In the genomic region with DNA sequence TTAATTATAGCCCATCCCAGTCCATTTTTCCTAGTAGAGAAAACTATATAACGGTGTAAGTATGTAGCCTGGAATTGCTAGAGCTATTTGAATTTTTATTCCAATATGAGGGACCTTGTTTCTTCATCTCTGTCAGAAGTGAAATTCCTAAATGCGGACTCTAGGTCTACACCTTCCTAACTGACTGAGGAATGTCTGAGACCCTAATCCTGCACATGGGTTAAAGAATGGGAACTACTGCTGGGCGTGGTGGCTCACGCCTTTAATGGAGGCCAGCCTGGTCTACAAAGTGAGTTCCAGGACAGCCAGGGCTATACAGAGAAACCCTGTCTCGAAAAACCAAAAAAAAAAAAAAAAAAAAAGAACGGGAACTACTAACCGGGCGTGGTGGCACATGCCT, we compare ENCODE assay signal across 10 mouse cellular contexts. TPM values are rescaled to one million over a fixed set of nuclear protein-coding genes. Genes with fewer than 3 reads are reported as not detected.
DNase-seq lines count a peak whose midpoint lies in the region; ATAC-seq and TF ChIP-seq lines count a peak whose summit lies in the region.
"Had no signal": no experiment of that assay in that cellular context is flagged by ENCODE, and none has a peak within 500 bp of the region (broad histone marks: within the 10 kb centered on the region; RNA-seq: fewer than 3 reads in every experiment).

No protein-coding gene starts in this region.

- H3K9ac ChIP-seq in lung, embryonic 16.5 days (ENCODE audit: low read length) = peak overlapping the region; percentile 64; the same call in 1 of the 2 replicates
- H3K9ac ChIP-seq in forebrain, embryonic 14.5 days (ENCODE audit: low read length) = peak overlapping the region; percentile 59
- H3K9ac ChIP-seq in liver, embryonic 12.5 days = 0 out of 2 replicates have a peak overlapping the region, but pooled peaks have one; percentile 3
- H3K9ac ChIP-seq in stomach, postnatal 0 days (ENCODE audit: low read length) = no peak overlapping the region

- no peaks in the 10 kb centered on the region for H3K27me3 ChIP-seq in lung, embryonic 16.5 days (ENCODE audit: control insufficient read depth, insufficient read depth, low read depth, low read length)
- no peaks in the 10 kb centered on the region for H3K27me3 ChIP-seq in forebrain, embryonic 14.5 days (replicated peaks; ENCODE audit: control insufficient read depth, insufficient read depth, low read length)
- H3K27me3 ChIP-seq in liver, embryonic 12.5 days (replicated peaks) = no peaks in the 10 kb centered on the region
- H3K27me3 ChIP-seq in stomach, postnatal 0 days (ENCODE audit: control insufficient read depth, insufficient read depth, low read length) = no peaks in the 10 kb centered on the region

- TF ChIP-seq EP300 in stomach, postnatal 0 days (optimal IDR thresholded peaks at IDR 0.05) = no peak

- TF ChIP-seq CTCF in lung, adult 2 months (IDR thresholded peaks at IDR 0.05; ENCODE audit: insufficient read depth, low read length) = no peak
- TF ChIP-seq CTCF in stomach, postnatal 0 days (IDR thresholded peaks at IDR 0.05; ENCODE audit: low read depth) = no peak

- peak overlapping the region; percentile 95 for H3K27ac ChIP-seq in lung, embryonic 16.5 days (ENCODE audit: low read length)
- H3K27ac ChIP-seq in forebrain, embryonic 14.5 days (ENCODE audit: low read depth, low read length) = peak overlapping the region; percentile 96
- peak overlapping the region; percentile 62 for H3K27ac ChIP-seq in liver, embryonic 12.5 days
- peak overlapping the region; percentile 89 for H3K27ac ChIP-seq in stomach, postnatal 0 days (replicated peaks)

- H3K9me3 ChIP-seq in lung, embryonic 16.5 days (ENCODE audit: control insufficient read depth, low read length) = no peaks in the 10 kb centered on the region
- no peaks in the 10 kb centered on the region for H3K9me3 ChIP-seq in forebrain, embryonic 14.5 days (replicated peaks; ENCODE audit: control insufficient read depth, low read length)
- H3K9me3 ChIP-seq in liver, embryonic 12.5 days (replicated peaks) = no peaks in the 10 kb centered on the region
- H3K9me3 ChIP-seq in stomach, postnatal 0 days (ENCODE audit: control insufficient read depth, low read length) = no peaks in the 10 kb centered on the region

- H3K36me3 ChIP-seq in lung, embryonic 16.5 days (ENCODE audit: control insufficient read depth, insufficient read depth, low read length) = no peaks in the 10 kb centered on the region
- no peaks in the 10 kb centered on the region for H3K36me3 ChIP-seq in forebrain, embryonic 14.5 days (ENCODE audit: control insufficient read depth, insufficient read depth, low read length)
- H3K36me3 ChIP-seq in liver, embryonic 12.5 days = no peaks in the 10 kb centered on the region
- no peaks in the 10 kb centered on the region for H3K36me3 ChIP-seq in stomach, postnatal 0 days (ENCODE audit: control insufficient read depth, insufficient read depth, low read length)

- no peak for TF ChIP-seq POLR2A in lung, adult 2 months (IDR thresholded peaks at IDR 0.05; ENCODE audit: borderline replicate concordance, extremely low read depth, low read depth, low read length)

- peak overlapping the region; percentile 70 for H3K4me2 ChIP-seq in lung, embryonic 16.5 days (ENCODE audit: low read depth, low read length)
- H3K4me2 ChIP-seq in forebrain, embryonic 14.5 days (ENCODE audit: low read length) = peak overlapping the region; percentile 47
- H3K4me2 ChIP-seq in liver, embryonic 12.5 days = peak overlapping the region; percentile 63
- H3K4me2 ChIP-seq in stomach, postnatal 0 days (replicated peaks; ENCODE audit: low read depth) = peak overlapping the region; percentile 56

- no peaks in the 10 kb centered on the region; the same call in 1 of the 2 replicates for H3K4me1 ChIP-seq in lung, embryonic 16.5 days (replicated peaks; ENCODE audit: control insufficient read depth, insufficient read depth, low read length)
- H3K4me1 ChIP-seq in lung, adult 2 months (ENCODE audit: control insufficient read depth, insufficient read depth, low read length) = no peaks in the 10 kb centered on the region
- H3K4me1 ChIP-seq in forebrain, embryonic 14.5 days (ENCODE audit: control insufficient read depth, insufficient read depth, low read length) = no peaks in the 10 kb centered on the region
- peaks cover 10% of the 10 kb centered on the region for H3K4me1 ChIP-seq in liver, embryonic 12.5 days
- H3K4me1 ChIP-seq in stomach, postnatal 0 days (replicated peaks; ENCODE audit: control insufficient read depth, insufficient read depth) = no peaks in the 10 kb centered on the region

- no peak for DNase-seq in lung, adult 2 months
- DNase-seq in forebrain, embryonic 14.5 days (ENCODE audit: low spot score) = no peak
- DNase-seq in stomach, postnatal 0 days (ENCODE audit: low spot score) = no peak
- DNase-seq in adrenal gland, adult 8-10 months = no peak
- DNase-seq in thymus, postnatal 14 days = no peak

- peak overlapping the region; percentile 70 for H3K4me3 ChIP-seq in lung, embryonic 16.5 days (ENCODE audit: low read length)
- H3K4me3 ChIP-seq in lung, adult 2 months (replicated peaks; ENCODE audit: extremely low read depth, low read depth, low read length) = no peak overlapping the region
- peak overlapping the region; percentile 34 for H3K4me3 ChIP-seq in forebrain, embryonic 14.5 days (ENCODE audit: low read depth, low read length)
- H3K4me3 ChIP-seq in liver, embryonic 12.5 days = peak overlapping the region; percentile 51
- peak overlapping the region; percentile 49 for H3K4me3 ChIP-seq in stomach, postnatal 0 days (ENCODE audit: low read depth, low read length)

- no peak for ATAC-seq in lung, embryonic 16.5 days (ENCODE audit: low read depth)
- peak; percentile 11 for ATAC-seq in forebrain, embryonic 14.5 days
- ATAC-seq in liver, embryonic 12.5 days = no peak
- ATAC-seq in stomach, postnatal 0 days (ENCODE audit: low FRiP score, low TSS enrichment) = 0 out of 2 replicates have a peak, but pooled peaks have one; percentile 5

- WGBS in lung, embryonic 16.5 days = 67% methylated on average over 8 of the region's 8 CpGs
- WGBS in lung, adult 2 months = 67% methylated on average over 8 of the region's 8 CpGs
- 57% methylated on average over 8 of the region's 8 CpGs for WGBS in forebrain, embryonic 14.5 days
- 59% methylated on average over 8 of the region's 8 CpGs for WGBS in liver, embryonic 12.5 days (ENCODE audit: insufficient replicate concordance)
- 61% methylated on average over 8 of the region's 8 CpGs for WGBS in stomach, postnatal 0 days

RNA-seq across cellular contexts. Expression of gene Mog, which starts 6.0 kb away (rescaled TPM):
- 0.11 TPM in 1 of 2 replicates, not detected in the other for polyA plus RNA-seq in lung, embryonic 16.5 days (2015; fragmentation: Nextera tagmentation; extraction: Ambion mirVana)
- not detected in 2 replicates for polyA plus RNA-seq in lung, adult 2 months (2012; rRNA removed)
- 0.98 and 1.4 TPM in 2 replicates for polyA plus RNA-seq in forebrain, embryonic 14.5 days (2014; fragmentation: Nextera tagmentation; extraction: Ambion mirVana)
- polyA plus RNA-seq in liver, embryonic 12.5 days (2016; fragmentation: Nextera tagmentation; extraction: Ambion mirVana) = not detected in 2 replicates
- 0.08 TPM in 1 of 2 replicates, not detected in the other for polyA plus RNA-seq in stomach, postnatal 0 days (2015; fragmentation: Nextera tagmentation; extraction: Ambion mirVana)
- total RNA-seq in adrenal gland, adult 8-10 months (2022) = not detected
- polyA plus RNA-seq: activated CD4-positive, CD25-positive, alpha-beta regulatory T cell, adult 4 months; erythroblast, embryonic 14.5 days; large intestine, adult 2 months had no signal

RNA-seq across cellular contexts. Expression of gene Gabbr1, which starts 16.6 kb away (rescaled TPM):
- 5.6 and 7.3 TPM in 2 replicates for polyA plus RNA-seq in lung, embryonic 16.5 days (2015; fragmentation: Nextera tagmentation; extraction: Ambion mirVana)
- polyA plus RNA-seq in lung, adult 2 months (2012; rRNA removed) = 38.0 and 46.1 TPM in 2 replicates
- polyA plus RNA-seq in forebrain, embryonic 14.5 days (2014; fragmentation: Nextera tagmentation; extraction: Ambion mirVana) = 53.4 and 60.5 TPM in 2 replicates
- polyA plus RNA-seq in liver, embryonic 12.5 days (2016; fragmentation: Nextera tagmentation; extraction: Ambion mirVana) = 1.1 and 1.6 TPM in 2 replicates
- polyA plus RNA-seq in stomach, postnatal 0 days (2015; fragmentation: Nextera tagmentation; extraction: Ambion mirVana) = 3.8 and 4.3 TPM in 2 replicates
- total RNA-seq in adrenal gland, adult 8-10 months (2022) = 10 to 100 TPM; 25.3 to 63.8 (median 50.8) TPM

RNA-seq across cellular contexts. Expression of gene Zfp57, which starts 28.2 kb away (rescaled TPM):
- polyA plus RNA-seq in lung, embryonic 16.5 days (2015; fragmentation: Nextera tagmentation; extraction: Ambion mirVana) = 70.1 and 73.4 TPM in 2 replicates
- 12.8 and 21.6 TPM in 2 replicates for polyA plus RNA-seq in lung, adult 2 months (2012; rRNA removed)
- 199 and 268 TPM in 2 replicates for polyA plus RNA-seq in forebrain, embryonic 14.5 days (2014; fragmentation: Nextera tagmentation; extraction: Ambion mirVana)
- 11.2 and 11.8 TPM in 2 replicates for polyA plus RNA-seq in liver, embryonic 12.5 days (2016; fragmentation: Nextera tagmentation; extraction: Ambion mirVana)
- polyA plus RNA-seq in stomach, postnatal 0 days (2015; fragmentation: Nextera tagmentation; extraction: Ambion mirVana) = 9.9 and 10.0 TPM in 2 replicates
- total RNA-seq in adrenal gland, adult 8-10 months (2022) = 1 to 10 TPM; 2.0 to 2.6 (median 2.3) TPM
- polyA plus RNA-seq: activated CD4-positive, CD25-positive, alpha-beta regulatory T cell, adult 4 months; erythroblast, embryonic 14.5 days had no signal

RNA-seq across cellular contexts. Expression of gene H2-M5, which starts 39.8 kb away (rescaled TPM):
- polyA plus RNA-seq in lung, embryonic 16.5 days (2015; fragmentation: Nextera tagmentation; extraction: Ambion mirVana) = 0.33 and 0.38 TPM in 2 replicates
- 0.58 and 1.2 TPM in 2 replicates for polyA plus RNA-seq in lung, adult 2 months (2012; rRNA removed)
- polyA plus RNA-seq in forebrain, embryonic 14.5 days (2014; fragmentation: Nextera tagmentation; extraction: Ambion mirVana) = 0.77 and 1.0 TPM in 2 replicates
- polyA plus RNA-seq in liver, embryonic 12.5 days (2016; fragmentation: Nextera tagmentation; extraction: Ambion mirVana) = 0.11 TPM in 1 of 2 replicates, not detected in the other
- polyA plus RNA-seq in stomach, postnatal 0 days (2015; fragmentation: Nextera tagmentation; extraction: Ambion mirVana) = 0.05 and 0.08 TPM in 2 replicates
- total RNA-seq in adrenal gland, adult 8-10 months (2022) = under 1 TPM in 1 of 4 experiments, not detected in 3; 0.14 TPM
- polyA plus RNA-seq: activated CD4-positive, CD25-positive, alpha-beta regulatory T cell, adult 4 months; erythroblast, embryonic 14.5 days; large intestine, adult 2 months had no signal

RNA-seq across cellular contexts. Expression of gene 2410137M14Rik, which starts 48.1 kb away (rescaled TPM):
- not detected in 2 replicates for polyA plus RNA-seq in lung, embryonic 16.5 days (2015; fragmentation: Nextera tagmentation; extraction: Ambion mirVana)
- 0.14 and 0.18 TPM in 2 replicates for polyA plus RNA-seq in lung, adult 2 months (2012; rRNA removed)
- 0.35 TPM in 1 of 2 replicates, not detected in the other for polyA plus RNA-seq in forebrain, embryonic 14.5 days (2014; fragmentation: Nextera tagmentation; extraction: Ambion mirVana)
- polyA plus RNA-seq in liver, embryonic 12.5 days (2016; fragmentation: Nextera tagmentation; extraction: Ambion mirVana) = not detected in 2 replicates
- polyA plus RNA-seq in stomach, postnatal 0 days (2015; fragmentation: Nextera tagmentation; extraction: Ambion mirVana) = not detected in 2 replicates
- total RNA-seq in adrenal gland, adult 8-10 months (2022) = not detected
- polyA plus RNA-seq: activated CD4-positive, CD25-positive, alpha-beta regulatory T cell, adult 4 months; erythroblast, embryonic 14.5 days; large intestine, adult 2 months had no signal

Comparison
In these comparisons a context has a peak if more than half of its experiments do, and no peak if none do; other contexts are left out.
1. ATAC-seq: peak in forebrain, embryonic 14.5 days (single experiment) and stomach, postnatal 0 days (single experiment); none in lung, embryonic 16.5 days (single experiment) and liver, embryonic 12.5 days (single experiment).
2. Peak in every context shown above with its lines, with median percentiles within 50 percentile points of each other: H3K27ac ChIP-seq and H3K4me2 ChIP-seq.